In genomic region chr19:29674946-29675345, GRCm38 (mm10) we compare ENCODE assay signal across 14 mouse cellular contexts. TPM values are rescaled to one million over a fixed set of nuclear protein-coding genes. Genes with fewer than 3 reads are reported as not detected.
"Had no signal": no experiment of that assay in that cellular context is flagged by ENCODE, and none has a peak within 500 bp of the region (broad histone marks: within the 10 kb centered on the region; RNA-seq: fewer than 3 reads in every experiment).

No protein-coding gene starts in this region.

- H3K27me3 ChIP-seq: limb, embryonic 12.5 days; midbrain, embryonic 13.5 days had no signal

- H3K4me1 ChIP-seq: limb, embryonic 12.5 days; midbrain, embryonic 13.5 days had no signal

- H3K36me3 ChIP-seq: limb, embryonic 12.5 days; midbrain, embryonic 13.5 days had no signal

- H3K9me3 ChIP-seq: limb, embryonic 12.5 days; midbrain, embryonic 13.5 days had no signal

- H3K4me3 ChIP-seq: limb, embryonic 12.5 days; midbrain, embryonic 13.5 days had no signal

- ATAC-seq: inflammation-experienced regulatory T-cells, adult 6 months; midbrain, embryonic 13.5 days had no signal

- H3K4me2 ChIP-seq: limb, embryonic 12.5 days; liver, embryonic 11.5 days; midbrain, embryonic 13.5 days had no signal

- H3K27ac ChIP-seq: limb, embryonic 12.5 days; midbrain, embryonic 13.5 days had no signal

- H3K9ac ChIP-seq: limb, embryonic 12.5 days; midbrain, embryonic 13.5 days had no signal

- DNase-seq: kidney, adult 8-10 months; kidney, postnatal 25 days; layer of hippocampus, adult 9-11 months; right cerebral cortex, postnatal 14 days had no signal

RNA-seq across cellular contexts. Expression of gene Mlana, which starts 22.7 kb away (rescaled TPM):
- total RNA-seq: megakaryocyte progenitor cell, adult 5-6 weeks; midbrain, postnatal 0 days had no signal
- polyA plus RNA-seq: inflammation-experienced regulatory T-cells, adult 6 months; limb, embryonic 12.5 days; liver, embryonic 11.5 days; liver, embryonic 16.5 days; lung, embryonic 16.5 days; midbrain, embryonic 13.5 days; midbrain, postnatal 0 days; neural tube, embryonic 14.5 days; stomach, embryonic 16.5 days had no signal
